Mouse (Mus musculus) midbrain, embryonic 11.5 days (tissue): ENCODE results near the gene Chaf1b. TPM values are rescaled to one million over a fixed set of nuclear protein-coding genes. Genes with fewer than 3 reads are reported as not detected.

Experiments used
- ATAC-seq: fragments of 200-750 bp; cut with Nextera tagmentation; 2 replicates; pipeline ENCODE4 v1.8.0; 2017; ENCODE audit warnings: moderate TSS enrichment, moderate library complexity; ENCODE audit not compliant: low FRiP score
- DNase-seq: peaks from one replicate; pipeline ENCODE4 v3.0.0; 2015; ENCODE audit warnings: low spot score; ENCODE audit errors: missing footprints
- H3K27ac ChIP-seq: fragments of 300-500 bp; sonication (generic); 2 replicates; pipeline ENCODE4 v1.5.1; 2014; ENCODE audit warnings: low read depth, low read length
- H3K27me3 ChIP-seq: fragments of 300-500 bp; sonication (generic); 2 replicates; pipeline ENCODE4 v1.6.1; 2014; ENCODE audit warnings: mild to moderate bottlenecking, low read length, moderate library complexity, mixed read lengths; ENCODE audit not compliant: control insufficient read depth, insufficient read depth
- H3K36me3 ChIP-seq: fragments of 300-500 bp; sonication (generic); 2 replicates; pipeline ENCODE4 v1.6.1; 2014; ENCODE audit warnings: mild to moderate bottlenecking, low read length, moderate library complexity, mixed read lengths; ENCODE audit not compliant: control insufficient read depth, insufficient read depth
- H3K4me1 ChIP-seq: fragments of 300-500 bp; sonication (generic); 2 replicates; pipeline ENCODE4 v1.6.1; 2014; ENCODE audit warnings: low read length; ENCODE audit not compliant: control insufficient read depth, insufficient read depth
- H3K4me2 ChIP-seq: fragments of 300-500 bp; sonication (generic); 2 replicates; pipeline ENCODE4 v1.6.1; 2014; ENCODE audit warnings: mild to moderate bottlenecking, moderate library complexity
- H3K4me3 ChIP-seq: fragments of 300-500 bp; sonication (generic); 2 replicates; pipeline ENCODE4 v1.5.1; 2014; ENCODE audit warnings: low read depth, low read length
- H3K9ac ChIP-seq: fragments of 300-500 bp; sonication (generic); 2 replicates; pipeline ENCODE4 v1.6.1; 2014; ENCODE audit warnings: low read length
- H3K9me3 ChIP-seq: fragments of 300-500 bp; sonication (generic); 2 replicates; pipeline ENCODE4 v1.6.1; 2016; ENCODE audit warnings: low read length; ENCODE audit not compliant: control insufficient read depth
- WGBS: fragments of 180-500 bp; shearing (Covaris S2); extraction: QIAGEN DNeasy Blood & Tissue Kit; methylation state at CpG from one replicate; pipeline ENCODE4 v1.1.7; 2014; 5-methylcytosine and 5-hydroxymethylcytosine counted together
- polyA plus RNA-seq: library from polyadenylated mRNA; unstranded; fragments of >200 nt; fragmentation: Nextera tagmentation; extraction: Ambion mirVana; gene quantifications from 2 replicates; pipeline ENCODE4 v1.2.1, GENCODE M21; 2014

The Chaf1b gene
- polyA plus RNA-seq = 99.8 and 102 TPM in 2 replicates

GRCm38 (mm10) chr16:93883423-93884085 lies at the start of gene Chaf1b:
Gene Chaf1b (plus strand): TSS chr16:93883901.
- ATAC-seq = peak; percentile 96
- H3K4me1 ChIP-seq = peaks cover 13% of the 10 kb centered on the region
- DNase-seq = peak; percentile 100
- H3K9ac ChIP-seq = peak within 1 kb of the TSS; percentile 79
- H3K4me2 ChIP-seq = peak within 1 kb of the TSS; percentile 93
- H3K4me3 ChIP-seq = peak within 1 kb of the TSS; percentile 81
- no peaks in the 10 kb centered on the region for H3K9me3 ChIP-seq
- H3K27me3 ChIP-seq = no peaks in the 10 kb centered on the region
- H3K27ac ChIP-seq = no peak within 1 kb of the TSS
- under 1% methylated on average over 54 of the region's 54 CpGs for WGBS
- H3K36me3 ChIP-seq = peaks cover 5% of the 10 kb centered on the region; the same call in 1 of the 2 replicates

- no peak for ATAC-seq
- WGBS = 94% methylated on average over 2 of the region's 2 CpGs
- no peak overlapping the region for H3K4me2 ChIP-seq
- H3K9ac ChIP-seq = no peak overlapping the region
- H3K27ac ChIP-seq = no peak overlapping the region
- peaks cover 6% of the 10 kb centered on the region for H3K4me1 ChIP-seq
- no peaks in the 10 kb centered on the region; the same call in 1 of the 2 replicates for H3K36me3 ChIP-seq
- H3K9me3 ChIP-seq = no peaks in the 10 kb centered on the region
- H3K27me3 ChIP-seq = no peaks in the 10 kb centered on the region; the same call in 1 of the 2 replicates
- H3K4me3 ChIP-seq = no peak overlapping the region
- DNase-seq = no peak
Measured at GRCm38 (mm10) chr16:93834076-93834475, 49.6 kb upstream of the Chaf1b start.

- H3K9me3 ChIP-seq = no peaks in the 10 kb centered on the region
- no peak for ATAC-seq
- H3K9ac ChIP-seq = no peak overlapping the region
- no peak overlapping the region for H3K4me2 ChIP-seq
- WGBS = 95% methylated on average over 1 of the region's 1 CpGs
- no peak overlapping the region for H3K4me3 ChIP-seq
- no peak for DNase-seq
- H3K4me1 ChIP-seq = no peaks in the 10 kb centered on the region
- no peaks in the 10 kb centered on the region; the same call in 1 of the 2 replicates for H3K36me3 ChIP-seq
- no peak overlapping the region for H3K27ac ChIP-seq
- H3K27me3 ChIP-seq = no peaks in the 10 kb centered on the region
Measured at GRCm38 (mm10) chr16:93839049-93839448, 44.7 kb upstream of the Chaf1b start.

- no peak for DNase-seq
- WGBS = 92% methylated on average over 3 of the region's 3 CpGs
- H3K36me3 ChIP-seq = peaks cover 27% of the 10 kb centered on the region
- no peak overlapping the region for H3K9ac ChIP-seq
- no peaks in the 10 kb centered on the region for H3K4me1 ChIP-seq
- H3K4me2 ChIP-seq = no peak overlapping the region
- H3K27me3 ChIP-seq = no peaks in the 10 kb centered on the region
- H3K4me3 ChIP-seq = no peak overlapping the region
- H3K27ac ChIP-seq = no peak overlapping the region
- no peaks in the 10 kb centered on the region for H3K9me3 ChIP-seq
- no peak for ATAC-seq
Measured at GRCm38 (mm10) chr16:93850527-93850926, 33.2 kb upstream of the Chaf1b start.

- Histone ChIP-seq H3K4me3 (no peak overlapping the region), H3K27me3 (no peaks in the 10 kb centered on the region), H3K9me3 (no peaks in the 10 kb centered on the region), H3K27ac (no peak overlapping the region), H3K4me2 (no peak overlapping the region), H3K36me3 (peaks cover 25% of the 10 kb centered on the region), H3K9ac (no peak overlapping the region), H3K4me1 (no peaks in the 10 kb centered on the region)
- no peak for ATAC-seq
- 92% methylated on average over 4 of the region's 4 CpGs for WGBS
- DNase-seq = no peak
Measured at GRCm38 (mm10) chr16:93859967-93860366, 23.7 kb upstream of the Chaf1b start.

- Histone ChIP-seq H3K27ac (no peak overlapping the region), H3K9me3 (no peaks in the 10 kb centered on the region), H3K4me2 (no peak overlapping the region), H3K4me3 (no peak overlapping the region), H3K27me3 (no peaks in the 10 kb centered on the region), H3K36me3 (peaks cover 25% of the 10 kb centered on the region), H3K4me1 (no peaks in the 10 kb centered on the region), H3K9ac (no peak overlapping the region)
- no peak for DNase-seq
- no peak for ATAC-seq
Measured at GRCm38 (mm10) chr16:93860686-93861085, 23.0 kb upstream of the Chaf1b start.

GRCm38 (mm10) chr16:93874841-93875240 lies 8.9 kb upstream of the Chaf1b start:
- DNase-seq = no peak
- ATAC-seq = no peak

GRCm38 (mm10) chr16:93877612-93878380 lies 5.9 kb upstream of the Chaf1b start:
- DNase-seq (no peak), ATAC-seq (no peak)
- Histone ChIP-seq H3K27ac (no peak overlapping the region), H3K27me3 (no peaks in the 10 kb centered on the region), H3K9ac (no peak overlapping the region), H3K4me3 (no peak overlapping the region), H3K36me3 (peaks cover 30% of the 10 kb centered on the region), H3K9me3 (no peaks in the 10 kb centered on the region), H3K4me2 (no peak overlapping the region), H3K4me1 (no peaks in the 10 kb centered on the region)
- WGBS = 90% methylated on average over 6 of the region's 6 CpGs

More at GRCm38 (mm10) chr16:93874841-93875240, 8.9 kb upstream of the Chaf1b start:
- Histone ChIP-seq H3K27ac (no peak overlapping the region), H3K27me3 (no peaks in the 10 kb centered on the region), H3K4me3 (no peak overlapping the region), H3K4me1 (no peaks in the 10 kb centered on the region), H3K9me3 (no peaks in the 10 kb centered on the region), H3K4me2 (no peak overlapping the region), H3K36me3 (peaks cover 42% of the 10 kb centered on the region), H3K9ac (no peak overlapping the region)
- 95% methylated on average over 13 of the region's 13 CpGs for WGBS

GRCm38 (mm10) chr16:93884086-93884721 lies 503 bp downstream of the Chaf1b start:
- peak overlapping the region; percentile 93 for H3K4me2 ChIP-seq
- no peak for DNase-seq
- H3K9me3 ChIP-seq = no peaks in the 10 kb centered on the region
- peak; percentile 9 for ATAC-seq
- peak overlapping the region; percentile 81 for H3K4me3 ChIP-seq
- WGBS = under 1% methylated on average over 43 of the region's 43 CpGs
- H3K4me1 ChIP-seq = peaks cover 13% of the 10 kb centered on the region
- H3K27ac ChIP-seq = no peak overlapping the region
- H3K27me3 ChIP-seq = no peaks in the 10 kb centered on the region
- H3K9ac ChIP-seq = peak overlapping the region; percentile 79
- peaks cover 7% of the 10 kb centered on the region; the same call in 1 of the 2 replicates for H3K36me3 ChIP-seq
